Mouse (Mus musculus) embryo, embryonic 10.5 days (tissue): ENCODE measurements at regions not wholly inside any gene's neighbourhood (a gene's known extent, or its start where the extent isn't known, plus 50 kb on each side); places are given as distances from the start of the nearest gene placed in this dataset.
"Not testable (repeated sequence)": the region's sequence is repeated elsewhere in the genome, so short reads cannot be mapped to it uniquely, and the experiment has no call there.

Source experiments
- DNase-seq: peaks from one replicate; pipeline ENCODE4 v3.0.0-alpha.2; 2015; ENCODE audit warnings: low spot score

DNA sequence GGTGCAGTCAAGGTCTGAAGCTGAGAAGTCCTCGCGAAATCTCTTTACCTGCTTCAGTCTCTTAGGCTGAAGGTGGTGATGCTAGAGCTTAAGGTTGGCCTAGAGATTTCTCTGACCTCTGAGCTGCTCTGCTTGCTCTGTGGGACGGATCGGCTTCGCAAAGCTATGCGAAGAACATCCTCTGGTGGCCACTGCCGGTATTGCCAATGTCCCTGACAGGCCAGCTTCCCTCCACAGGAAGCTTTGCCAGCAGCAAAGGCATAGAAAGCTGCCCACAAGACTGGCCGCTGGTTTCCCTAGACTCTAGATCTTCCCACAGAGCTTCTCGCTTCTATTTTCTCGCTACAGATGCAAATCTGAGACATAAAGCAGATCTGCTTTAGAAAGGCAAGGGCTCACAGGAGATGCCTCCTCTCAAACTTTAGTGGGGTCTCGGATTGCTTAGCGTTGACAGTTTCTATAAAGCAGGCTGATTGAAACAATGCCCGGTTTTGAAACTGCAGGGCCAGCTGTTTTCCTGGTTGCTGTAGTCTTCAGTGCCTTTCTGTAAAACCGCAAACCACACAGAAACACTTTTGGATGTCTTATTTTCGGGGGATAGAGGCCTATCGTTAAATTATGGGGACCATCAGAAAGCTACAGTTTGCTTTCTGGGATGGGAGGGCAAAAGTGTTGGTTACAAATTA is 153.7 kb downstream of the Car8 start:
- peak; percentile 91 for DNase-seq

GRCm38 (mm10) chr4:8079349-8079748 is 159.5 kb downstream of the Car8 start:
- DNase-seq: no peak

- peak; percentile 18 for DNase-seq
Measured at GRCm38 (mm10) chr4:8072989-8073573, 165.8 kb downstream of the Car8 start.

- DNase-seq: not testable (repeated sequence)
Measured at GRCm38 (mm10) chr4:8070693-8071092, 168.1 kb downstream of the Car8 start.

DNA sequence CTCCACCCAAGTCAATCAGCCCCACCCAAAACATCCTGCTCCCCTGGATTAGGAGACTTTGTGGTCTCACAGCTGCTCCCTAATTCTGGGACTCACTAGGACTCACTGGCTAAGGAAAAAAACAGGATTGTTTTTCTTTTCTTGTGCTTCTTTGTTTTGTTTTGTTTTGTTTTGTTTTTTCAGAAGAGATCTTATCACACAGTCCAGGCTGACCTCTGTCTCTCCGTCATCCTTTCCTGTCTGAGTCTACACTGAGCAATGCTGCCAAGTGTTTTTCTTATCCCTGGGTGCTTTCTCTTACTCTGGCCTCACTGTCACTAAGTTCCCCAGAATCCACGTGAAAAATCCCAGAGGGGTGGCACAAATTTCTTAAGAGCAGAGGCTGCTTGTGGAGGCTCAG is 170.8 kb downstream of the Car8 start:
- no peak for DNase-seq

DNA sequence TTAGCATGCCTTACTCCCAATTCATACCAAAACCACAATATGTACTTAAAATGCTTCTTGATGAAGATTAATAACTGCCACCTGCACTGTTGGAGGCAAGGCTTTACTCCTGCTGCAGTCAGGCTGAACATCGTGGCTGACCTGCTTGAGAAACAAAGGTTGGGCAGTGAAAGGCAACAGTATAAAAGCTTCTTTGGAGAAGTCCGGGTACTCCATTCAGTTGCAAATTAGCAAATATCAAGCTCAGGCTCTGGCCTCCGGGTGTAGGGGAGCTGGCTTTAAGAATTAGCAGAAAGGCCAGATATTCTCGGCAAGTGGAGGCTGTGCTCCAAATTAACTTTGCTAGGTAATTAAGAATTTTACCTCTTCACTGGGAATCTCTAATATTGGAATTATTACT is 197.1 kb downstream of the Car8 start:
- no peak for DNase-seq

DNA sequence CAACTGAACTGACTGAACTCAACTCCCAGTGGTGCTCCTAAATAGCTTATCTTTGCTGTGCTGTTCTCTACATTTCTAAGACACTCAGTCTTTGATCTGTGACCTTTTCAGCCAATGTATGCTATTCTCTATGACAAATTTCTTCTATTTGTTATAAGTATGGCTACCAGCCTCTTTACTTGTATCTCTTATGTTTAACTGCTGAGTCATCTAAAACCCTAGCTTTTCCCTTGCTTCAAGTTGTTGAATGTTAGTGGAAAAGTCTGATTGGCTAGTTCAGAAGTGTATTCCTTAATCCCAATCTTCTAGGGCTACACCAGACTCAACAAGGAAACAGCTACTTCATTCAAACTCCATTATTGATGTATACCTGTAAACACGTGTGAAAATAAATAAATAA is 201.0 kb downstream of the Car8 start:
- DNase-seq: no peak

GRCm38 (mm10) chr4:8033402-8033801 is 205.4 kb downstream of the Car8 start:
- DNase-seq: not testable (repeated sequence)

DNA sequence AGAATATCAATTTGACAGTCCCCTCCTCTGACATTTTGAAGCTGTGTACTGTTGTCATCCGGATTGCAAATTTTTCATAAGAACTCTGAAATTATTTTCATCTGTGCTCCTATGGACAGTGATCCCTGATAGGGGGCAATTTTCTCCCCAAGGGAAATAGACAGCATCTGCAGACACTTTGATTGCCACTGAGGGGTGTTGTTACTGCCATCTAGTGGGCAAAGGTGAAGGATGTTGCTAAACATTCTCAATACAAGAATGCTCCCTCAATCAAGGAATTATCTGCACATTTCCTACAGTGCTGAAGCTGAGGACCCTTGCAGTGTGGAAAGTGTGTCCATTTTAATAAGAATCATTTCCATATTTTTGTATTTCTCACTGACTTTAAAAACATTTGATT is 233.7 kb downstream of the Car8 start:
- peak; percentile 75 for DNase-seq

GRCm38 (mm10) chr4:7997575-7997953 is 241.3 kb downstream of the Car8 start:
- peak; percentile 35 for DNase-seq

- peak; percentile 70 for DNase-seq
Measured at GRCm38 (mm10) chr4:7996923-7997574, 241.8 kb downstream of the Car8 start.

GRCm38 (mm10) chr4:7992944-7993343 is 245.9 kb downstream of the Car8 start:
- DNase-seq: no peak

- peak; percentile 38 for DNase-seq
Measured at GRCm38 (mm10) chr4:7987781-7988180, 251.1 kb downstream of the Car8 start.

DNA sequence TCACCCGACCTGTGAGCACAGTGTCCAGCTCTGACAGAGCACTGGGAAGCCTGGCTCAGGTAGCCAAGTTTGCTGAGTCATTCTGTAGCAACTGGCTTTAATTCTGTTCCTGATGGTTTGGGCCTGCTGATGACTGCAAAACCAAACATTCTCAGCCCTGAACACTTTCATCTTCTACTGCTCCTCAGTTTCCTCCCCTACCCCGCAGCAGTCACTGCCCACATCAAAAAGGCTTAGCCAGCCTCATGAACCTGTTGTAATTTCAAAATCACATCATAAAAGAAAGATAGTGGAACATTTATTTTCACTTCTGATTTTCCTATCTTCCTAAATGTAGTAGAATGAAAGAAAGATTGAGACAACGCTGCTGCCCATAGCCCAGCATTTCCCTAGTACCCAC is 251.5 kb downstream of the Car8 start:
- no peak for DNase-seq

GRCm38 (mm10) chr4:7984814-7985213 is 254.0 kb downstream of the Car8 start:
- no peak for DNase-seq

GRCm38 (mm10) chr4:7979772-7980351 is 259.0 kb downstream of the Car8 start:
- DNase-seq: no peak

GRCm38 (mm10) chr4:7977661-7978444 is 261.0 kb downstream of the Car8 start:
- DNase-seq: peak; percentile 22

DNA sequence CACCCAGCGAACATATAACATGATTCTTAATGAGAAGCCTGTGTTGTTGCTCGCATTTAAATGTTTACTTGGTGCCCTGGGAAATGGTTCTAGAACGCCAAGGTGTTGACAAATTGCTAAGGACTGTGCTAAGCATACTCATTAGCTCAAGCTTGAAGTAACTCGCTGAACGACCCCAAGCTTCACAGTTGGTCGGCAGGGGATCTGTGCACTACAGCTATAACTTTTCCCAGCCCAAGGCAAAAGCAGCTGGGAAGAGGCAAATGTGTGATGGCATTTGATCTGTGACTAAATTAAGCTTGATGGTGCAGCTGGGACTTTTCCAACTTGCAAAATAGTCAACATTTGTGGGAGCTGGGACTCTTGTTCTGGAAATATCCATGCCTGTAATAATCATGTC is 268.6 kb downstream of the Car8 start:
- no peak for DNase-seq

DNA sequence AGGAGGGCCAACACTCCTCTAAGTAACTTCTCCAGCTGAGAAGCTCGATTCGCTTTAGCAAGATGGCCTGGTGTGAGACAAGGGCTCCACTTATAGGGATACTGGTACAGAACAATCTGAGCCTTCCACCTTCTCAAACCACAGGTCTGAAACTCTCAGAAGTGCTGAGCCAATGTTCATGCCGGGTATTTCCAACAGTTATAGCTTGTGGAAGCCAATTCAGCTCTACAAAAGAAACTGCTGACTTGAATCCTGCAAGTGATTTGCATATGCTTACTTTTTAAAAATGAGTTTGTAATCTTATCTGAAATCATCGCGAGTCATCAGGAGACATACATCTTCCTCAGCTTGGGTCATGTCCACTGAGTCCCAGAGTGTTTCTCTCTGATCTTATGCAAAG is 273.2 kb downstream of the Car8 start:
- DNase-seq: no peak

DNA sequence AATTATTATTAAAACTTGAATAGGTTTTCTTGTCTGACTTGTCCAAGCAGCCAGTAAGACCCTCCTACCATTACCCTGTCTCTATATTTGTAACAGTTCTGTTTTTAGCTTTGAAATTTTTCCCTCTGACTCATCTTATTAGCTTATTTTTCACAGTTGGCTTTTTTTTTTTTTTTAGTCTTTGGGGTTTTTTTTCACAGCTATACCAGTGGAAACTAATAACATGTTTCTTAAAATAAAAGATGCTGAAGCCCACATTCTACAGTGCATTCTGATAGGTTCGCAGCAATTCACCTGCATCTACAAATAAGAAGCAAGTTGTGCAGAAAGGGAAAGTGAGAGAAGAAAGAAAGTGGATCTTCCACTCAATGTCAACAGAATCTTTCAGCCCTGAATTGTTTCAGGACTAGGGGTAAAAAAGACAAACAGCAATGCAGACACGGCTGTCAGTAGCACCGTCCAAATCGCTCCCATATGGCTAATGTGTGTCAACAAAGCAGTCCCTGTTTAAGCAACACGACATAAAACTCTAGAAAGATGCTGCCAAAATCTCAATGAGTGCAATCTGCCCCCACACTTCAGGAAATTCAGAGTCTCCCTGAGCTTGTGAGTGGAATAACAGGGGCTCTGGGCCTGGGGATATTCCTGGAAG is 277.2 kb downstream of the Car8 start:
- DNase-seq: peak; percentile 10

DNA sequence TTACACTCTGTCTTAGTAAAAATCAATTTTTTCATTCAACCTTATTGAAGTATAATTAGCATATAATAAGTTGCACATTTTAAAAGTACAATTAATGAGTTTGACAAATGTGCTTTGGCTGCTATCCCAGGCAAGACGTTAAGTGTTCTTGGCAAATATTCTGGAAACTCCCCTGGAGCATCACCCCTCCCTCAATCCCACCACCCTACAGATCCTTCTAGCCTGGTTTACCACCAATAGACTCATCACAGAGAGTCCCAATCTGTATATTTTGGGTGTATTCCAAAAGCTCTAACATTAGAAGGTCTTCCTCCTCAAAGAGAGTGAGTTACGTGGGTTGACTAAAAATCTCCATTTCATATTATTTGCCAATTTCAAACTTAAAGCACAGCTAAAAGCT is 278.5 kb downstream of the Car8 start:
- no peak for DNase-seq

GRCm38 (mm10) chr4:7948020-7948419 is 290.8 kb downstream of the Car8 start:
- DNase-seq: no peak
